Mouse (Mus musculus) limb, embryonic 14.5 days (tissue): ENCODE data around the gene Thg1l. TPM values are rescaled to one million over a fixed set of nuclear protein-coding genes. Genes with fewer than 3 reads are reported as not detected.
A peak's percentile ranks its signal among the peaks of the same experiment; 100 is the strongest.

Source experiments
- ATAC-seq: fragments of 200-750 bp; cut with Nextera tagmentation; 2 replicates; pipeline ENCODE4 v1.8.0; 2017; ENCODE audit warnings: low read depth, moderate number of reproducible peaks, moderate TSS enrichment; ENCODE audit not compliant: low FRiP score
- DNase-seq: peaks from one replicate; pipeline ENCODE4 v3.0.0-alpha.2; 2015; ENCODE audit warnings: low spot score
- H3K27ac ChIP-seq: fragments of 300-500 bp; sonication (generic); replicated peaks from 2 replicates; pipeline ENCODE4 v1.5.1; 2014; ENCODE audit warnings: low read depth, mild to moderate bottlenecking, low read length, moderate library complexity, mixed read lengths
- H3K27me3 ChIP-seq: fragments of 300-500 bp; sonication (generic); 2 replicates; pipeline ENCODE4 v1.6.1; 2014; ENCODE audit warnings: low read length, mixed read lengths; ENCODE audit not compliant: control insufficient read depth, insufficient read depth
- H3K36me3 ChIP-seq: fragments of 300-500 bp; sonication (generic); 2 replicates; pipeline ENCODE4 v1.6.1; 2014; ENCODE audit warnings: mild to moderate bottlenecking, low read length, moderate library complexity, mixed read lengths; ENCODE audit not compliant: control insufficient read depth, insufficient read depth
- H3K4me1 ChIP-seq: fragments of 300-500 bp; sonication (generic); 2 replicates; pipeline ENCODE4 v1.6.1; 2014; ENCODE audit warnings: antibody characterized with exemption, low read length, mixed read lengths; ENCODE audit not compliant: control insufficient read depth, insufficient read depth
- H3K4me2 ChIP-seq: fragments of 300-500 bp; sonication (generic); replicated peaks from 2 replicates; pipeline ENCODE4 v1.6.1; 2014; ENCODE audit warnings: low read depth, mild to moderate bottlenecking, low read length, moderate library complexity; ENCODE audit not compliant: severe bottlenecking
- H3K4me3 ChIP-seq: fragments of 300-500 bp; sonication (generic); replicated peaks from 2 replicates; pipeline ENCODE4 v1.5.1; 2014; ENCODE audit warnings: low read length
- H3K9ac ChIP-seq: fragments of 300-500 bp; sonication (generic); 2 replicates; pipeline ENCODE4 v1.6.1; 2014; ENCODE audit warnings: mild to moderate bottlenecking, low read depth, low read length, moderate library complexity; ENCODE audit not compliant: severe bottlenecking
- H3K9me3 ChIP-seq: fragments of 300-500 bp; sonication (generic); 2 replicates; pipeline ENCODE4 v1.6.1; 2016; ENCODE audit warnings: low read length; ENCODE audit not compliant: control insufficient read depth
- POLR2A ChIP-seq: fragments of 200-500 bp; IDR thresholded peaks from 2 replicates; pipeline ENCODE4 v1.8.0; 2012; ENCODE audit warnings: inconsistent platforms, mild to moderate bottlenecking, moderate library complexity, borderline replicate concordance; ENCODE audit not compliant: insufficient read depth, insufficient read length; ENCODE audit errors: extremely low read depth
- WGBS: fragments of 180-500 bp; shearing (Covaris S2); extraction: QIAGEN DNeasy Blood & Tissue Kit; methylation state at CpG from one replicate; pipeline ENCODE4 v1.1.7; 2014; 5-methylcytosine and 5-hydroxymethylcytosine counted together
- polyA plus RNA-seq, 2 experiments: library from polyadenylated mRNA; depleted of rRNA in 1 of 2; stranded (reverse) in 1 of 2; unstranded in 1 of 2; fragments of >200 nt; fragmentation: Nextera tagmentation in 1 of 2; extraction: Ambion mirVana in 1 of 2; gene quantifications; 2 replicates each; pipeline versions ENCODE4 v1.2.1 to v1.2.3; 2012 to 2014

Gene Thg1l
- polyA plus RNA-seq, 2 experiments = 11.2 to 15.0 TPM

GRCm38 (mm10) chr11:45907301-45907700 is 48.0 kb downstream of the Thg1l start:
- H3K27ac ChIP-seq = no peak overlapping the region
- no peak overlapping the region for H3K9ac ChIP-seq
- no peak for ATAC-seq
- no peak overlapping the region for H3K4me2 ChIP-seq
- no peak for TF ChIP-seq POLR2A
- WGBS = 81% methylated on average over 5 of the region's 5 CpGs
- no peaks in the 10 kb centered on the region for H3K4me1 ChIP-seq
- no peak for DNase-seq
- H3K36me3 ChIP-seq = peaks cover 78% of the 10 kb centered on the region
- no peaks in the 10 kb centered on the region for H3K9me3 ChIP-seq
- H3K27me3 ChIP-seq = no peaks in the 10 kb centered on the region
- no peak overlapping the region for H3K4me3 ChIP-seq

GRCm38 (mm10) chr11:45906109-45906786 is 49.0 kb downstream of the Thg1l start:
- Histone ChIP-seq H3K4me3 (no peak overlapping the region), H3K27me3 (no peaks in the 10 kb centered on the region), H3K27ac (no peak overlapping the region), H3K4me1 (no peaks in the 10 kb centered on the region), H3K36me3 (peaks cover 75% of the 10 kb centered on the region), H3K9me3 (no peaks in the 10 kb centered on the region), H3K9ac (no peak overlapping the region), H3K4me2 (no peak overlapping the region)
- TF ChIP-seq POLR2A = no peak
- no peak for DNase-seq
- ATAC-seq = no peak
- WGBS = 88% methylated on average over 8 of the region's 8 CpGs

GRCm38 (mm10) chr11:45900233-45901015 is 54.9 kb downstream of the Thg1l start:
- H3K4me1 ChIP-seq = peaks cover 7% of the 10 kb centered on the region; the same call in 1 of the 2 replicates
- H3K36me3 ChIP-seq = peaks cover 53% of the 10 kb centered on the region
- peak; percentile 51 for DNase-seq
- no peak overlapping the region for H3K9ac ChIP-seq
- H3K27me3 ChIP-seq = no peaks in the 10 kb centered on the region
- WGBS = 39% methylated on average over 11 of the region's 11 CpGs
- 0 out of 2 replicates have a peak overlapping the region, but pooled peaks have one; percentile 8 for H3K27ac ChIP-seq
- no peak overlapping the region for H3K4me2 ChIP-seq
- TF ChIP-seq POLR2A = no peak
- peak; percentile 44; the same call in 1 of the 2 replicates for ATAC-seq
- H3K9me3 ChIP-seq = no peaks in the 10 kb centered on the region
- no peak overlapping the region for H3K4me3 ChIP-seq

GRCm38 (mm10) chr11:45897392-45897791 is 57.9 kb downstream of the Thg1l start:
- no peak overlapping the region for H3K4me2 ChIP-seq
- H3K4me1 ChIP-seq = peaks cover 7% of the 10 kb centered on the region; the same call in 1 of the 2 replicates
- no peaks in the 10 kb centered on the region for H3K27me3 ChIP-seq
- H3K9me3 ChIP-seq = no peaks in the 10 kb centered on the region
- WGBS = 87% methylated on average over 2 of the region's 2 CpGs
- no peak for DNase-seq
- no peak overlapping the region for H3K27ac ChIP-seq
- H3K36me3 ChIP-seq = peaks cover 66% of the 10 kb centered on the region
- no peak for TF ChIP-seq POLR2A
- no peak for ATAC-seq
- H3K4me3 ChIP-seq = no peak overlapping the region
- no peak overlapping the region for H3K9ac ChIP-seq

Other genes with a start within 250 kb of the Thg1l start
- gene Clint1, start 103.4 kb downstream of the Thg1l start, polyA plus RNA-seq (2012; rRNA removed) = 99.8 and 102 TPM in 2 replicates
- gene Clint1, start 103.4 kb downstream of the Thg1l start, polyA plus RNA-seq (2014; fragmentation: Nextera tagmentation; extraction: Ambion mirVana) = 77.3 and 81.3 TPM in 2 replicates
- gene Lsm11, start 10.6 kb downstream of the Thg1l start, polyA plus RNA-seq (2012; rRNA removed) = 7.2 and 8.4 TPM in 2 replicates
- gene Lsm11, start 10.6 kb downstream of the Thg1l start, polyA plus RNA-seq (2014; fragmentation: Nextera tagmentation; extraction: Ambion mirVana) = 8.2 TPM in 2 replicates
- 0.54 and 0.64 TPM in 2 replicates for gene Sox30, start 24.8 kb upstream of the Thg1l start, polyA plus RNA-seq (2012; rRNA removed)
- gene Sox30, start 24.8 kb upstream of the Thg1l start, polyA plus RNA-seq (2014; fragmentation: Nextera tagmentation; extraction: Ambion mirVana) = 0.25 and 0.45 TPM in 2 replicates
- 4.8 and 5.5 TPM in 2 replicates for gene Gm12166, start 96.8 kb upstream of the Thg1l start, polyA plus RNA-seq (2012; rRNA removed)
- 4.2 and 4.7 TPM in 2 replicates for gene Gm12166, start 96.8 kb upstream of the Thg1l start, polyA plus RNA-seq (2014; fragmentation: Nextera tagmentation; extraction: Ambion mirVana)
- gene Adam19, start 100.5 kb upstream of the Thg1l start, polyA plus RNA-seq (2012; rRNA removed) = 29.3 and 34.0 TPM in 2 replicates
- 13.3 and 14.3 TPM in 2 replicates for gene Adam19, start 100.5 kb upstream of the Thg1l start, polyA plus RNA-seq (2014; fragmentation: Nextera tagmentation; extraction: Ambion mirVana)
- gene Nipal4, start 211.0 kb upstream of the Thg1l start, polyA plus RNA-seq (2012; rRNA removed) = 2.6 and 3.2 TPM in 2 replicates
- gene Nipal4, start 211.0 kb upstream of the Thg1l start, polyA plus RNA-seq (2014; fragmentation: Nextera tagmentation; extraction: Ambion mirVana) = 4.3 and 4.5 TPM in 2 replicates